Mouse (Mus musculus) liver, adult 2 months (tissue): ENCODE results near the gene Nav2.

Experiments
- CTCF ChIP-seq: fragments of 200-500 bp; IDR thresholded peaks from 2 replicates; pipeline ENCODE4 v1.5.1; 2011; ENCODE audit warnings: low read depth, low read length, control low read depth
- POLR2A ChIP-seq: fragments of 200-500 bp; IDR thresholded peaks from 2 replicates; pipeline ENCODE4 v1.6.1; 2011; ENCODE audit warnings: low read length, control low read depth; ENCODE audit not compliant: insufficient read depth; ENCODE audit errors: extremely low read depth

GRCm38 (mm10) chr7:49210721-49211120 is 302.2 kb downstream of the Nav2 start:
- TF ChIP-seq CTCF (no peak), POLR2A (no peak)
